Mouse (Mus musculus): ENCODE results near the gene Nhs.

DNA sequence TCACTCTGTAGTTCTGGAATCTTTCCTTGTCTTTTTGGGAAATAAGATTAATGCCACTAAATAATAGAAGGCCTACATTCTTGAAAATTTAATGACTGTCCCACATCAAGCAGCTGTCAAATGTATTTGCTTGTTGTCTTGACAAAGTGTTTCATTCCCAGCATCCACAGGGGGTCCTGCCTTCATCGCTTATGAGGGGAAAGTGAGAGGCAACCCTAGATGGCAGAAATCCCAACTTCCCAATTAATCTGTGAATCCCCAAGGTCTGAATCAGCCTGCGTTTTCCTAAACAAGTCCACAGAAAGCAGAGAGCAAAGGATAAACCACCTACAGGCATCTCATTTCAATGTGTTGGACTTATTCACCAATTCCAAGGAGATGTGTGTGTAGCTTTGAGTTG, 183.2 kb downstream of the Nhs start:
- TF ChIP-seq CTCF (IDR thresholded peaks at IDR 0.05; ENCODE audit: low read depth, low read length) (no peak), GATA1 (IDR thresholded peaks at IDR 0.05; ENCODE audit: borderline replicate concordance, low read length) (no peak), POLR2AphosphoS5 (IDR thresholded peaks at IDR 0.05; ENCODE audit: insufficient replicate concordance, low read depth, low read length) (no peak), TAL1 (conservative IDR thresholded peaks at IDR 0.05; ENCODE audit: low read depth, low read length) (no peak), GATA2 (IDR thresholded peaks at IDR 0.05; ENCODE audit: borderline replicate concordance, low read depth, low read length) (no peak)

Measured in G1E (cell line).